In the genomic region with DNA sequence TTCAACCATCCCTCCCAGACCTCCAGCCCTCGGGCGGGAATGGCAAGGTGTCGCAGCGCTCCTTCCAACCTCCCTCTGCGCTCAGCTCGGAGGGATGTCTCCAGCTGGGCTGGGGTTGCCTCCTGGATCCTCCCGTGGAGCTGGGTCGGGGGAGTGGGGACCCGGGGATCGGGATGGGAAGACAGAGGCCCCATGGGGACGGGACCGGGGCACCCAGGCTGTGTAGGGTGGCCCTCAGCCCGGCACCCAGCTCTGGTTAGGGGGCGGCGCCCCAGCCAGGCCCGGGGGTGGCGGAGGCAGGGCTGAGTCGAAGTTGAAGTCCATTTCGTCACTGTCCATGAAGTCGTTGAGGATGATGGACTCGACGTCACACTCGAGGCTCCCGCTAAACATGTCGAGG, we compare ENCODE assay signal across 10 mouse cellular contexts. TPM values are rescaled to one million over a fixed set of nuclear protein-coding genes. Genes with fewer than 3 reads are reported as not detected.
A peak's percentile ranks its signal among the peaks of the same experiment; 100 is the strongest.
DNase-seq lines count a peak whose midpoint lies in the region; ATAC-seq and TF ChIP-seq lines count a peak whose summit lies in the region.
"Had no signal": no experiment of that assay in that cellular context is flagged by ENCODE, and none has a peak within 500 bp of the region (broad histone marks: within the 10 kb centered on the region; RNA-seq: fewer than 3 reads in every experiment).

No protein-coding gene starts in this region.

- peak overlapping the region; percentile 78 for H3K4me2 ChIP-seq in kidney, embryonic 15.5 days
- H3K4me2 ChIP-seq in embryonic facial prominence, embryonic 15.5 days (replicated peaks), result peak overlapping the region; percentile 74
- peak overlapping the region; percentile 87 for H3K4me2 ChIP-seq in intestine, embryonic 15.5 days (replicated peaks)
- H3K4me2 ChIP-seq in midbrain, postnatal 0 days (ENCODE audit: low read depth, low read length, poor library complexity, severe bottlenecking), result no peak overlapping the region

- peaks cover 97% of the 10 kb centered on the region for H3K27me3 ChIP-seq in kidney, embryonic 15.5 days
- H3K27me3 ChIP-seq in embryonic facial prominence, embryonic 15.5 days, result peaks cover 71% of the 10 kb centered on the region
- H3K27me3 ChIP-seq in intestine, embryonic 15.5 days (replicated peaks), result peaks cover 73% of the 10 kb centered on the region
- H3K27me3 ChIP-seq in midbrain, postnatal 0 days (ENCODE audit: insufficient read depth, low read length), result peaks cover 38% of the 10 kb centered on the region

- WGBS in kidney, embryonic 15.5 days, result 5% methylated on average over 25 of the region's 25 CpGs
- 14% methylated on average over 22 of the region's 25 CpGs for WGBS in embryonic facial prominence, embryonic 15.5 days
- 10% methylated on average over 25 of the region's 25 CpGs for WGBS in intestine, embryonic 15.5 days
- WGBS in midbrain, postnatal 0 days, result 28% methylated on average over 19 of the region's 25 CpGs

- peak overlapping the region; percentile 18 for H3K9ac ChIP-seq in kidney, embryonic 15.5 days
- peak overlapping the region; percentile 31; the same call in 1 of the 2 replicates for H3K9ac ChIP-seq in embryonic facial prominence, embryonic 15.5 days
- peak overlapping the region; percentile 32 for H3K9ac ChIP-seq in intestine, embryonic 15.5 days
- 0 out of 2 replicates have a peak overlapping the region, but pooled peaks have one; percentile 2 for H3K9ac ChIP-seq in midbrain, postnatal 0 days (replicated peaks; ENCODE audit: low read length, poor library complexity, severe bottlenecking)

- intact Hi-C loops in left cerebral cortex, postnatal 14 days (cut with DNase I), result no loop called here

- peaks cover 52% of the 10 kb centered on the region for H3K4me1 ChIP-seq in kidney, embryonic 15.5 days
- peaks cover 75% of the 10 kb centered on the region for H3K4me1 ChIP-seq in embryonic facial prominence, embryonic 15.5 days
- H3K4me1 ChIP-seq in intestine, embryonic 15.5 days (replicated peaks), result peaks cover 23% of the 10 kb centered on the region
- H3K4me1 ChIP-seq in midbrain, postnatal 0 days (ENCODE audit: insufficient read depth, low read length), result peaks cover 9% of the 10 kb centered on the region

- H3K36me3 ChIP-seq in kidney, embryonic 15.5 days, result no peaks in the 10 kb centered on the region
- no peaks in the 10 kb centered on the region for H3K36me3 ChIP-seq in embryonic facial prominence, embryonic 15.5 days
- H3K36me3 ChIP-seq in intestine, embryonic 15.5 days, result no peaks in the 10 kb centered on the region
- H3K36me3 ChIP-seq in midbrain, postnatal 0 days (ENCODE audit: insufficient read depth, low read length), result peaks cover 11% of the 10 kb centered on the region; the same call in 1 of the 2 replicates

- no peak overlapping the region for H3K27ac ChIP-seq in kidney, embryonic 15.5 days
- H3K27ac ChIP-seq in embryonic facial prominence, embryonic 15.5 days (replicated peaks), result no peak overlapping the region
- H3K27ac ChIP-seq in intestine, embryonic 15.5 days, result no peak overlapping the region
- H3K27ac ChIP-seq in midbrain, postnatal 0 days (ENCODE audit: low read depth, low read length), result no peak overlapping the region

- no peaks in the 10 kb centered on the region for H3K9me3 ChIP-seq in kidney, embryonic 15.5 days (replicated peaks)
- H3K9me3 ChIP-seq in embryonic facial prominence, embryonic 15.5 days (replicated peaks), result no peaks in the 10 kb centered on the region
- H3K9me3 ChIP-seq in intestine, embryonic 15.5 days, result no peaks in the 10 kb centered on the region
- no peaks in the 10 kb centered on the region for H3K9me3 ChIP-seq in midbrain, postnatal 0 days (ENCODE audit: low read length)

- ATAC-seq in kidney, embryonic 15.5 days (replicated peaks; ENCODE audit: low FRiP score), result no peak
- ATAC-seq in embryonic facial prominence, embryonic 15.5 days (ENCODE audit: insufficient number of reproducible peaks, low FRiP score, low TSS enrichment, low read depth), result no peak
- ATAC-seq in intestine, embryonic 15.5 days, result no peak; the same call in 1 of the 2 replicates
- ATAC-seq in midbrain, postnatal 0 days (ENCODE audit: low FRiP score), result no peak

- H3K4me3 ChIP-seq in kidney, embryonic 15.5 days (replicated peaks), result peak overlapping the region; percentile 47
- H3K4me3 ChIP-seq in embryonic facial prominence, embryonic 15.5 days (replicated peaks), result peak overlapping the region; percentile 45
- peak overlapping the region; percentile 45 for H3K4me3 ChIP-seq in intestine, embryonic 15.5 days (replicated peaks)
- peak overlapping the region; percentile 18; the same call in 1 of the 2 replicates for H3K4me3 ChIP-seq in midbrain, postnatal 0 days (ENCODE audit: low read depth, low read length)

- no peak for TF ChIP-seq CTCF in midbrain, postnatal 0 days (IDR thresholded peaks at IDR 0.05)

- DNase-seq in kidney, adult 8-10 months, result no peak
- DNase-seq in midbrain, postnatal 0 days (ENCODE audit: low spot score), result no peak
- DNase-seq in cerebellum, adult 9-11 months, result no peak
- DNase-seq in urinary bladder, postnatal 4 days (ENCODE audit: low spot score in 2 of 2), result no peak
- DNase-seq in left cerebral cortex, postnatal 14 days (ENCODE audit: low spot score in 2 of 2), result no peak
- DNase-seq: kidney, adult 11 months had no signal

RNA-seq across cellular contexts. Expression of a gene that starts 19.5 kb away (rescaled TPM):
- 0.13 and 0.14 TPM in 2 replicates for polyA plus RNA-seq in kidney, embryonic 15.5 days (2015; fragmentation: Nextera tagmentation; extraction: Ambion mirVana)
- polyA plus RNA-seq in embryonic facial prominence, embryonic 15.5 days (2015; fragmentation: Nextera tagmentation; extraction: Ambion mirVana), result 0.95 and 1.0 TPM in 2 replicates
- 0.20 and 0.29 TPM in 2 replicates for polyA plus RNA-seq in intestine, embryonic 15.5 days (2015; fragmentation: Nextera tagmentation; extraction: Ambion mirVana)
- 29.0 and 34.2 TPM in 2 replicates for total RNA-seq in midbrain, postnatal 0 days (2014; rRNA removed)
- polyA plus RNA-seq in midbrain, postnatal 0 days (2015; fragmentation: Nextera tagmentation; extraction: Ambion mirVana), result 1.7 TPM in 2 replicates
- 10 to 100 TPM; 14.7 to 22.4 TPM for total RNA-seq in left cerebral cortex, postnatal 14 days (2021)
- total RNA-seq: megakaryocyte, adult 5-6 weeks had no signal
